Mouse (Mus musculus): ENCODE data around the gene Zfp687.
"Not testable (repeated sequence)": the region's sequence is repeated elsewhere in the genome, so short reads cannot be mapped to it uniquely, and the experiment has no call there.

The Zfp687 gene

DNA sequence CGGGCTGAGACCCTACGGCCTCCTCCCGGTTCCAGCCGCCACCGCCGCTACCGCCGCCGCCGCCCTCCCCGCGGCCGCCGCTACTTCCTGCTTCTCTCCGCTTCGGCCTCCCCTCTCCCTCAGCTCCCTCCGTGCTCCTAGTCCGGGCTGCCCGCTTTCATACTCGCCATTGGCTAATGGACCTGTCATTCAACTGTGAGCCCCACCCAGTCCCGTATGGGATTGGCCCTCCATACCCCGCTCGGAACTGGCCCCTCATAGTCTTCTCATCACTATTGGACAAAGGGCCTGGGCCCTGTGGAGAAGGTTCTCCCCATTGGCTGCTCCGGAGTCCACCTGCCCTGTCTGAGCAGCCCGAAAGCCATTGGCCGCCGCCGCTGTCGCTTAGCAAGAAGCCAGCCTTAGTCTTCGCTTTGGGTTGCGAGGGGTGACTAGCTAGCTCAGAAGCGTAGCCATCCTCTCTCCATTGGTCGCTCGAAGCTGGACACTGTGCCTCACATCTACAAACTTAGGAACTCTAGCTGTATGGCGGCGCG, at the start of gene Zfp687:
Gene Zfp687, minus strand, starts transcription at position 112 of the 536 bp plus-strand sequence.
- peak; percentile 100 for DNase-seq

DNA sequence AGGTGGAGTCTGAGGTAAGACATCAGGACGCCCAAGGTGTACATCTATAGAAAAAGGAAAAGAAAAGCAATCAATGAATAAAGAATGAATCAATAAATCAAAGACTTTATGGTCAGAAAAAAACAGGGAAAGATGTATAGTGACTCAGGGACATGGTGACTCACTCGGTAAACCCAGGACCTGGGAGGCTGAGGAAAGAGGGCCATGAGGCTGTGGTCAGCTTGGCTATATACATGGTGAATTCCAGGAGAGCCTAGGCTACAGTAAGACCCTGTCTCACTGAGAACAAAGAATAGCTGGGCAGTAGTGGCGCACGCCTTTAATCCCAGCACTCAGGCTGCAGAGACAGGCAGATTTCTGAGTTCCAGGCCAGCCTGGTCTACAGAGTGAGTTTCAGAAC, 48.5 kb upstream of the Zfp687 start:
- no peak for DNase-seq

DNA sequence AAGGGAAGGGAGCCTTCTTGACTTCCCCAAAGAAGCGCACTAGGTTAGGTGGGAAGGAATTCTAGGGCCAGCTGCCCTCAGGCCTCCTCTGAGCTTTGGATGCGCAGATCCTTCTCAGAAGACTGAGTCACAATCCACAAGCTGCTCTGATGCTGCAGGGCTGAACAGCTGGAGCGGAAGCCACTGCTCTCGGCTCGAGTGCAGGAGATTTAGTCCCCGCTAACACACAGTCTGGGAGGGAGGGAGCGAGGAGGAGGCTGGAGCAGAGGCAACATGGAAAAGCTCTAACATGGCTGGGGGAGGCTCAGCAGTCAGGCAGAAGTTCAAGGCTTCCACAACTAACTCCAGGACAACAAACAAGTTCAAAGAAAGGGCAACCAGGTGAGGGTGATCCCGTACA, 42.8 kb upstream of the Zfp687 start:
- no peak for DNase-seq

DNA sequence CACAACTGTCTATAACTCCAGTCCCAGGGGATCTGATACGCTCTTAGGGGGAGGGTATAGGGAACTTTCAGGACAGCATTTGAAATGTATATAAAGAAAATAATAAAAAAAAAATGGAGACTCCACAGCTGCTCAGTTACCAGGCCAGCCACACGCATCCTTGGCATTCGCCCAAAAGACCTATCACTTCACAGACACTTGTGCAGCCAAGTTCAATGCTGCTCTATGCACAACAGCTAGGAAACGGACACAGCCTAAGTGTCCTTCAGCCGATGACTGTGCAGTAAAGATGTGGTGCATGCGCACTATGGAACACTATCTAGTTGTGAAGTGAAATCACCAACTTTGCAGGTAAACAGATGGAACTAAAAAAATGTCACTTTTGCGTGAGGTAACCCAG, 41.0 kb upstream of the Zfp687 start:
- peak in 1 of 2 experiments; percentile 40 for DNase-seq

DNA sequence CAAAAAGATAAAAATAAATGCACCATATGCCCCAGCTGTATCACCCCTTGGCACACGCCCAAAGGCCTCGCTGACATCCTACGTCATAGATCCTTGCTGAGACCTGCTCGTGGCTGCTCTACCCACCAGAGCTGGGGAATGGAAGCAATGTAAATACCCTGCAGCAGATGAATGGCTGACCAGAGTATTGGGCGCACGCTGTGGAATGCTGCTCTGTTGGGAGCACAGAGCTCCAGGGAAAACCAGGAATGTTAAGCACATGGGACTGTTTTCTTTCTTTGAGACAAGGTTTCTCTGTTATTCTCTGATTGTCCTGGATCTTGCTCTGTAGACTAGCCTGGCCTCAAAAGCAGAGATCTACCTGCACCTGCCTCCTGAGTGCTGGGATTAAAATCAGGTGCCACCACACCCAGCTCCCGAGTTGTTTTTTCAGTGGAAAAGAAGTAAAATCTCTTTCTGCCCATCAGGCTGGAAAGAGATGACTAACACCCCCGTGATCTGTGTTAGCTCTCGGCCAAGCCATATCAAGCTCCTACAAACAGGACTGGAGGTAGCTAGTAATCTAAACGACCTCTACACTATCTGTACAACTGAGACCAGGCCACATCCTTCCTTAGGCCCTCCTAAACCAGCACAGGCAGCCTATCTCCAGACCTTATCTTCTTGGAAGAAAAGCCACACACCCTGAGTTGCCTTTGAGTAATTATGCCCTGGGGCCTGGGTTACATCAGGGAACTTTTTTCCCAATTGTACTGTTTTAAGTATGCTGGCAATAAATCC, 39.4 kb upstream of the Zfp687 start:
- peak; percentile 39 to 46 for DNase-seq

DNA sequence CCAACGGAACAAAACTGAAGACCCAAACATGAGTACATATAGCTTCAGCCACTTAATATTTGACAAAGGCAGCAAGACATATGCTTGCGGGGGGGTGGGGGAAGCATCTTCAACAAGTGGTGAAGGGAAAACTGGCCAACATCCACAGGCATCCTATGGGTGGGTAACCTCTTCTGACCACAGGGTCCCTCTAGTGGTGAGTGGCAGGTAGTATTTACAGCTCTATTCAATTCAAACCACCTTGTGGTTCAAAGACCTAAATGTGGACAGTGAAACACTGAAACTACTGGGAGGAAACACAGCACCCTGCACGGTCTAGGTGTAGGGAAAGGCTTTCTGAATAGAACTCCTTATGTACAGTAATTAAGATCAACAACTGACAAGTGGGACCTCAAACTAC, 38.5 kb upstream of the Zfp687 start:
- peak in 1 of 2 experiments; percentile 52 for DNase-seq

DNA sequence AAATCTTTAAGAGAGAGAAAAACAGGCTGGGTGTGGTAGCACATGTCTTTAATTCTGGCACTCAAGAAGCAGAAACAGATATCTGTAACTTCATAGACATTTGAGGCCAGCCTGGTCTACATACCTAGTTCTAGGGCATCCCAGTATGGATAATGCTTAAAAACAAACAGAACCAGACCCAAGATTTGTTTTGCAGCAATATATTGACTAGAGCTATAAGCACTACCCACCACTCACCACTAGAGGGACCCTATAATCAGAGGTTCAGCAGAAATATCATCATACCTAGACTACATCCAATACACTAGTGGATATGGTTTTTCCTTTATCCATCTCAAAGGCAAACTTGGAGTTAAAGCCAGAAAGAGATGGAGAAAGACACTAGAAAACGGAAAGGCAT, 37.7 kb upstream of the Zfp687 start:
- DNase-seq = peak in 1 of 2 experiments; percentile 55

DNA sequence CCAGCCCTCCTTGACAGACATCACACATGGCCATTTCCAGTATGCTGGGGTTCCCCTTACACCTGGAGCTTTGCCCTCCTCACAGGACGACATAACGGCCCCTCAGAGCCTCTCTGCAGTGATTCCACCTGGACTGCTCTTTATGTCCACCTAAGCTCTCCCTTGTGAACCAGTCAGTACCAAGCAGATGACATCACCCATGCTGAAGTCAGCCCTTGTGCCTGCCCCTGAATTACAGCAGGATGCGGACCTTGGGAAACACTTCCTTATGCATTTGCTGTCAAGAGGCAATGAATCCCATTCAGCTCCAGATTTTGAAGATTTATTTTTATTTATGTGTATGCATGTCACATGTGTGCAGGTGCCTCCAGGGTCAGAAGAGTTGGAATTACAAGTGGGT, 32.7 kb upstream of the Zfp687 start:
- DNase-seq = no peak

DNA sequence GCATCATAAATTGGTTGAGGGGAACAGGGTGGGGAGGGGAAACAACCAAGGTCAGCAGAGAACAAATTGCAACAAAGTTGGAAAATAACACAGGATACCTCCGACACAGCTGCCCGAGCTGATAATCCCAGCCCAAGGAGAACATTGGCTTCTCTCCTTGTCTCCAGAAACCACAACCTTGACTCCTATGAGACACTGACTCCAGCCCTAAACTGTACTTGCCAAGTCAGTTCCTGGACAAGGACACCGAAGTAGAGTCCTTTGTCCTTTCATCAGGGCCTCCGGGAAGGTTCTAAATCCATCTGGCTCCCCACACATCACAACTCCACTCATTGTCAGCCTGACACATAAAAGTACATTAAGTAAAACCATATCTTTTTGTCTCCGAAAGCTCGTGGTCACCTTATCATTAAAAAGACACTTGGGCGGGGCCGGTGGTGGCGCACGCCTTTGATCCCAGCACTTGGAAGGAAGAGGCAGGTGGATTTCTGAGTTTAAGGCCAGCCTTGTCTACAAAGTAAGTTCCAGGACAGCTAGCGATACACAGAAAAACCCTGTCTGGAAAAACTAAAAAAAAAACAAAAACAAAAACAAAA, 31.3 kb upstream of the Zfp687 start:
- DNase-seq = no peak

DNA sequence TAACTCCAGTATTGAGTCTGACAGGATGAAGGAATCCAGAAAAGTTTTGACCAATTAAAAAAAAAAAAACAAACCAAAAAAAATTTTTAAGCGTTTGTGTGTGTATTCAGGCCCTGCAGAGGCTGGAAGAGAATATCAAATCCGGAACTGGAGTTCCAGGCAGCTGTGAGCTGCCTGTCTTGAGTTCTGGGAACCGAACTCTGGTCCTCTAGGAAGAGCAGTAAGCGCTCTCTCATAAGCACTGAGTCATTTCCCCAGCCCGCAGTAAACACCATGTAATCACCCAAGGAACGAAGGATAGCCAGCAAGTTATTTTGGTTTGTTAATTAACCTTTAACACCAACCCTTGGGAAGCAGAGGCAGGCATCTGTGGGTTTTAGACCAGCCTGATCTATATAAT, 28.0 kb upstream of the Zfp687 start:
- DNase-seq = no peak

DNA sequence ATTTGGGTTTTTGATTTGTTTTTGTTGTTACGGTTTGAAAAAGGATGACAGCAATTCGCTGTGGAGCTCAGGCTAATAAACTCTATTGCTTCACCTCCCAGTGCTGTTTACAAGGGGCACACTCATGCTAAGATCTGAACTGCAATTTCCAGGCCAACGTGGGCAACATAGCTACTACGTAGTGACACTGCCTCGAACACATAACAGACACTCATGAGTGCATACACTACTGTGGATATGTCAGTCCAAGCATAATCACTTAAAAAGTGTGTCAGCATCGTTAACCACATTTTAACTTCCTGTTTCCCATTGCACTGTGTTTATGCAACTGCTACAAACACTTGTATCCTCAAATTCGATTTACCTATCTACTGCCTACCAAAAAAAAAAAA, 27.6 kb upstream of the Zfp687 start:
- no peak for DNase-seq

DNA sequence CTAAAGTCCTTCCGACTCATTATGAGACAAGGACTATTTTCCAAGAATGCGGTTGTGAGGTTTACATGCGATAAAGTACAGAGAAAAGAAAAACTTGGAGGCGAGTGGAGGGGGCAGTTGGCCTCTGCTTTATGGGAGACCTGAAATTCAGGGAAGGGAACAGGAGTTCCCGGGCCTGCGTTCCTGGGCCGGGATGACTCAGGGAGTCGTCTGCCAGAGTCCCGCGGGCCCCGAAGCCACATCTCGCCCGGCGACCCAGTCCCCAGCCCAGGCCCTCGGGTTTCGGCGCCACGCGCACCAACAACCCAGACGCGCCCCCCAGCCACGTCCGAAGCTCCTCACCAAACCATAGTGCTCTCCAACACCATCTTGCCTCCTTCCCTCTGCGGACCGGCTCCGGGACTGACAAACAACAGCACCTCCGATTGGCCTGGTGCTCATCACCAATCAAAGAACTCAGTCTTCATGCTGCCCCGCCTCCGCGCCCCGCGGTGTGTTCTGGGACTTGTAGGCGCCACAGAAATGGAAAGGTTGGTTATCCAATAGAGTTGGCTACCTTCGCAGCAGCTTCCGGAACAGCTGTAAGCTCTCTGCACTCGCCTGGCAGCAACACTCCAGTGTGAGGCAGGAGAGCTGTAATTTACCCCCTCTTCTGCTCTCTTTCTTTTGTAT, 27.1 kb upstream of the Zfp687 start, which contains the start of gene Psmd4:
Gene Psmd4, minus strand, starts transcription at position 449 of the 672 bp plus-strand sequence.
- DNase-seq = peak; percentile 98

DNA sequence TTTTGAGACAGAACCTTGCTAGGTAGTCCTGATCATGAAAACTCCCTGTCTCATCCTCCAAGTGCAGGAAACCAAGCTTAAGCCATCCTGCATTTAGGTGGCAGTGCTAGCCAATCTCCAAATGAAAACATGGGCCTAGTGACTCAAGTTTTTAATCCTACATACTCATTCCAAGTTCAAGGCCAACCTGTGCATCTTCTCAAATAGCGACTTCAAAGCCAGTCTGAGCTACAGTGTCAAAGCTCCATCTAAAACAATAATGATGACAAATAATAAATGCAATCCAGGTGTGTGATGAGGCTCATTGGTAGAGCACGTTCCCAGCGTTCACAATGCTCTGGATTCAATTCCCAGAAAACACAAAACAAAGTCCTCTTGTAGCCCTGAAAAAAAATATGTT, 26.4 kb upstream of the Zfp687 start:
- DNase-seq = no peak

DNA sequence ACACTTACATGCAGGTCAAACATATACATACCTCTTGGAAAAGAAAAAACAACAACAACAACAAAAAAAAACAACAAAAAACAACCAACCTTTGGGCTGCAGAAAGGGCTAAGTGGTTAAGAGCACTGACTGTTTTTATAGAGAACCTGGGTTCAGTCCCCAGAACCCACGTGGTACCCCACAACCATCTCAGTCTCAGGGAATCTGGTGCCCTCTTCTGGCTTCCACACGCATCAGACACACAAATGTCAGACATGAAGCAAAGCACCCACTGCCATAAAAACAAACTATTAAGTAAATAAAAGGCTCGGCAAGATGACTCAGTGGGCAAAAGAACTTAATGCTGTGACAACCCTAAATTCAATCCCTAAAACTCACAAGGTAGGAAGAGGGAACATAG, 14.7 kb upstream of the Zfp687 start:
- DNase-seq = no peak

DNA sequence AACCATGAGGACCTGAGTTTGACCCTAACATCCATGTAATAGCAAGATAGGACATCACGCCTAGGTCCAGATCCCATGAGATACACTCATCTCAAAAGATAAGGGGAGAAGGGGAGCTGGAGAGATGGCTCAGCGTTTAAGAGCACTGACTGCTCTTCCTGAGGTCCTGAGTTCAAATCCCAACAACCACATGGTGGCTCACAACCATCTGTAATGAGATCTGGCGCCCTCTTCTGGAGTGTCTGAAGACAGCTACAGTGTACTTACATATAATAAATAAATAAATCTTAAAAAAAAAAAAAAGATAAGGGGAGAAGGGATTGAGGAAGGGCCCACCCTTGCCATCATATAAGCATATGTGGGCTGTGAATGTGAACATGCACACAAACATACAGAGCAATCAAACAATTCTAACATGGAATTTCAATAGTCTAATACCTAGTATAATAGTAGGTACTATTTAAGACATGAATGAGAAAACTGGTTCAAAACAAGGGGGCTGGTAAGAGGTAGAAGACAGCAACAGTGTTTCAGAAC, 14.1 kb upstream of the Zfp687 start:
- not testable (repeated sequence) for DNase-seq

DNA sequence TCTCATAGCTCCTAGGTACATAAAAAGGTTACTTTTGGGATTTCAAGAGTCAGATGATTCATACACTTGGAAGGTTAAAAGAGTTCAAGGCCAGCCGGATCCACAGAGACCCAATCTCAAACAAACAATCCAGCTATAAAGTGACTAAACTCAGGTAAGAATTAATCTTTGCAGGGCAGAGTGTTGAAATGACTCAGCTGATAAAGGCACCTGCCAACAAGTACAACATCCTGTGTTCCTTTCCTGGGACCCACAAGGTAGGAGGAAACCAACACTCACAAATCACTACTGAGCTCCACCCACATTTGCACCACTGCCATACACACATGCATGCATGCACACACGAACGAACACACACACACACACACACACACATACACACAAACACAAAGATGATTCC, 13.4 kb upstream of the Zfp687 start:
- no peak for DNase-seq

DNA sequence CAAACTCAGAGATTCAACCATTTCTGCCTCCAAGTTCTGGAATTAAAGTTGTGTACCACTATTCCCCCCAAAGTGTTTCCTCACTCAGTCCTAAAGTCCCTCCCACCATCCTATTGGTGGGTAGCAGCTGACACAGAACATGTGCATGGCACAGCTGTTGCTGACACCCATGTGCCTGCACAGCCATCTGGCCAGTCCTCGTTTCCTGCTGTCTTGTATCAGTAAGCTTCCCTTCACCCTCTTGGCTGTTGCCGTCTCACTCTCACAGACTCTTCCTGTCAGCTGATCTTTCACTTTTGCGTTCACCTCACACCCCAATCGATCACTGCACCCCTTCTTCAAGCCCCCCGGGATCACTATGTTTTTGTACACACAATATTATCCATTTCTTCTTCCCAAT, 12.5 kb upstream of the Zfp687 start:
- peak in 1 of 2 experiments; percentile 68 for DNase-seq

DNA sequence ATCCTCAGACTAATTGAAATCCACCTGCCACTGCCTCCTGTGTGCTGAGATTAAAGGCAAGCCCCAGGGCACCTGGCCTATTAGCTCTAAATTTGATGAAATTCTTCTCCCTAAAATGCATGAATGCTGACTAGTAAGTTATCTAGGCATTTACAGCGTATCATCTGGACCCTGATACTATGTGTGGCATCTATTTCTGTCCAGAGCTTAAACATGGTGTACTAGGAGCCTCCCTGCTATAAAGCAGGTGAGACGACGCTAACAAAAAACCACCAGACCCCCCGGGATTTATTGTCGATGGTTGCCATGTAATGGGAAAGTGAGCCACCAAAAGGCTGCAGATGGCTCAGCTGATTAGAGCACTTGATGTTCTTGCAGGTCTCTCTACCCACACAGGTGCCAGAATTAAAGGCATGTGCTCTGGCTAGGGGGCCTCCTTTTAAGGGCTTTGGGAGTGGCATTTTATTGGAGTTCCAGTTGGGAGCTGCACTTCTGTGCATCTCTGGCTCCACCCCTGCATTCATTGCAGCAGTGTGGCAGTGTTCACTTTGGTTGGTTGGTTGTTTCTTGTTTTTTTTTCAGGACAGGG, 11.9 kb upstream of the Zfp687 start:
- no peak for DNase-seq

DNA sequence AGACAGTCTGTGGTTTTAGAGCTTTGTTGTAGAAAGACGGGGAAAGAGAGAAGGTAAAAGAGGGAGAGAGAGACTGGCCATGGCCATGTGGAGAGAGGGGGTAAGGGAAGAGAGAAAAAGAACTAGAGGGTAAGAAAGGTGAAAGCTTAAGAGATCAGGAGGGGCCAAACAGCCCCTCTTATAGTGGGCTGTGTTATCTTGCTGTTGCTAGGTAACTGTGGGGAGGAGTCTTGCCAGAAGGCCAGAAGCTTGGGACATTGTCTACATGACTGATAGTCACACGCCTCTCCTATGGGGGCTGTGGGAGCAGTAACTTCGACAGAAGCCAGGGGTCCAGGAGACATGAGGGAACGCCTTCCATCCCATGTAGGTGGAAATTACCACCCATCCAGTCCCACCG, 10.0 kb upstream of the Zfp687 start:
- DNase-seq = no peak

DNA sequence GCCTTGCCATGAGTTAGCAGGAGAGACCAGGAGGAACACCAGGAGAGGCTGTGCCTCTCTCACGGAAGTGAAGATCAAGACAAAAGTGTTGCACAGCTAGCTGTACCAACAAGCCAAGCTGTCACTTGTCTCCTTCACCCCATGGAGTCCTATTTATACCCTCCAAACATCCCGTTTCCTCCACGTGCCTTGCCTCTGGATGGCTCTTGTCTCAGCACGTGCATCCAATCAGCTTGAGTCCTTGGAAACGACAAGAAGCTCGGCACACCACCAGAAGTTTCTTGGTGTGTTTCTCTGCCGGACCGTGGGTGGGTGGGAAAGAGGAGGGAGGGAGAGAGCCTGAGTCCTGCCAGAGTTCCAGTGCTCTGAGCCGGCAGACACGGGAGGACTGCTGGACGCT, 9.3 kb upstream of the Zfp687 start:
- DNase-seq = peak; percentile 75 to 86

DNA sequence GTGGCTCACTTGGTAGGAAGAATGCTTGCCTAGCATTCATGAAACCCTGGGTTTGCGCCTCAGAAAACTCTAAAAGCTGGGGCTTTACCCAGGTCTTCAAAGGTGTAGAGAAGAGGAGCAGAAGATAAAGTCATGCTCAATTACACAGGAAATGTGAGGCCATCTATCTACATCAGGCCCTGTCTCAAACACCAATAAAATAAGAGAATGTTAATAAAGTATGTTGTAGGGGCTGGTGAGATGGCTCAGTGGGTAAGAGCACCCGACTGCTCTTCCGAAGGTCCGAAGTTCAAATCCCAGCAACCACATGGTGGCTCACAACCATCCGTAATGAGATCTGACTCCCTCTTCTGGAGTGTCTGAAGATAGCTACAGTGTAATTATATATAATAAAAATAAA, 5.7 kb upstream of the Zfp687 start:
- not testable (repeated sequence) for DNase-seq

DNA sequence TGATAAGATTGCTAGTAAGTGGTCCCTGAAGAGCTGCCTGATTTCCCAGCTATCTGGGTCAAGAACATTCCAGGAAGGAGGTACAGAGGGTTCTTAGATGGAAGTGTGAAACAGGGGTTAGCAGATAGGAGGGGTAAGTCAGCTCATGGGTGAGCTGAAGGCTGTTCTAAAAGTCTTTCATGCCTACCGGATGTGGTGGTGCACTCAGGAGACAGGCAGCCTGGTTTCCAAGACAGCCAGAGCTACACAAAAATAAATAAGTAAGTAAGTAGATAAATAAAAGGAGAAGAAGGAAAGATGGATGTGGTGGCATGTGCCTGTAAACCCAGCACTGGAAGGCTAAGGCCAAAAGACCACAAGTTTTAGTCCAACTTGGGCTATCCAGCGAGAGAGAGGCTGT, 3.5 kb upstream of the Zfp687 start:
- DNase-seq = no peak

DNA sequence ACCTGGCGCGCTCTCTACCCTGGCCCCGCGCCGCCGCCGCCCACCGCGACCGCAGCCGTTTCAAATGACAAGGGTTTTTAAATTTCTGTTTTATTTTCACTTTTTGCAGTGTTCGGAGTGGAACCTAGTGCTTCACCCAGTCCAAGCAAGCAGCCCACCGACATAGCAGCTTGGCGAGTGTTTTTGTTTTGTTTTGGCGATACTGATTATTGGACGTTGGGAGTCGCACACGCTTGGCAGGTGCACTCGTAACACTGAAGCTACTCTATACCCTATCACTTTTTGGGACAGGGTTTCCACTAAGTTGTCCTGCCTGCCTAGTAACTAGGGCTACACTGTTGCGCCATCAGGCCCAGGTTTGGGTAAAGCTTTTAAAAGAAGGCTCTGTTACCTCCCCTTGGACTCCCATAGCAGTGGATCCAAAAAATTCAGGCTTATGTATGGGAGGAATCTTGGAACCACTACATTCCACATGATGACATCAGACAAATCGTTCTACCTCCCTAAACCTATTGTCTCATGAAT, 1.3 kb upstream of the Zfp687 start:
- DNase-seq = no peak

Measured in lung, postnatal 4 days (tissue).